Mouse (Mus musculus): ENCODE data around the gene Fbxo24. TPM values are rescaled to one million over a fixed set of nuclear protein-coding genes. Genes with fewer than 3 reads are reported as not detected.

The Fbxo24 gene
- under 1 TPM in 1 of 2 experiments, not detected in 1; 0.15 TPM for total RNA-seq (2021)
- long read RNA-seq, experiment 1 = 0 reads
- long read RNA-seq, experiment 2 = 0 reads

GRCm38 (mm10) chr5:137628498-137629305 is at the start of gene Fbxo24, which contains the start of the genes Lrch4 and Gm20605:
Fbxo24 (minus strand) TSS chr5:137629002.
Lrch4 (plus strand) TSS chr5:137629121.
Gm20605 (plus strand) TSS chr5:137629175.
- intact Hi-C loops (cut with DNase I) = no loop called here

GRCm38 (mm10) chr5:137677859-137678258 is 49.1 kb upstream of the Fbxo24 start:
- intact Hi-C loops (cut with DNase I) = no loop called here
- no peak for DNase-seq (ENCODE audit: low spot score in 2 of 2)

More at GRCm38 (mm10) chr5:137628498-137629305, at the start of gene Fbxo24, which contains the start of the genes Lrch4 and Gm20605:
- peak; percentile 99 to 100 for DNase-seq (ENCODE audit: low spot score in 2 of 2)

GRCm38 (mm10) chr5:137674786-137675185 is 46.0 kb upstream of the Fbxo24 start:
- intact Hi-C loops (cut with DNase I) = no loop called here
- no peak for DNase-seq (ENCODE audit: low spot score in 2 of 2)

- DNase-seq (ENCODE audit: low spot score in 2 of 2) = no peak
- intact Hi-C loops (cut with DNase I) = no loop called here
Measured at GRCm38 (mm10) chr5:137673015-137673414, 44.2 kb upstream of the Fbxo24 start.

GRCm38 (mm10) chr5:137672361-137672760 is 43.6 kb upstream of the Fbxo24 start:
- intact Hi-C loops (cut with DNase I) = no loop called here
- no peak for DNase-seq (ENCODE audit: low spot score in 2 of 2)

- intact Hi-C loops (cut with DNase I) = no loop called here
- peak; percentile 39 to 72 for DNase-seq (ENCODE audit: low spot score in 2 of 2)
Measured at GRCm38 (mm10) chr5:137671443-137672240, 42.8 kb upstream of the Fbxo24 start.

GRCm38 (mm10) chr5:137670240-137670639 is 41.4 kb upstream of the Fbxo24 start:
- DNase-seq (ENCODE audit: low spot score in 2 of 2) = peak in 1 of 2 experiments; percentile 2
- intact Hi-C loops (cut with DNase I) = no loop called here

- DNase-seq (ENCODE audit: low spot score in 2 of 2) = peak in 1 of 2 experiments; percentile 2
- intact Hi-C loops (cut with DNase I) = no loop called here
Measured at GRCm38 (mm10) chr5:137668971-137669370, 40.2 kb upstream of the Fbxo24 start.

GRCm38 (mm10) chr5:137663057-137663456 is 34.3 kb upstream of the Fbxo24 start:
- intact Hi-C loops (cut with DNase I) = no loop called here
- DNase-seq (ENCODE audit: low spot score in 2 of 2) = no peak

- intact Hi-C loops (cut with DNase I) = no loop called here
- DNase-seq (ENCODE audit: low spot score in 2 of 2) = peak in 1 of 2 experiments; percentile 49
Measured at GRCm38 (mm10) chr5:137660064-137660688, 31.4 kb upstream of the Fbxo24 start.

GRCm38 (mm10) chr5:137656977-137657376 is 28.2 kb upstream of the Fbxo24 start:
- intact Hi-C loops (cut with DNase I) = loop anchor here (5.0 kb wide), 1 partner anchor 90 kb away; the partner anchor contains the start of gene Tsc22d4
- peak; percentile 81 to 84 for DNase-seq (ENCODE audit: low spot score in 2 of 2)

GRCm38 (mm10) chr5:137654746-137655145 is 25.9 kb upstream of the Fbxo24 start:
- DNase-seq (ENCODE audit: low spot score in 2 of 2) = no peak
- intact Hi-C loops (cut with DNase I) = loop anchor here (5.0 kb wide), 2 partner anchors 67 to 93 kb away; partner anchors contain the start of gene Tsc22d4

GRCm38 (mm10) chr5:137653366-137653765 is 24.6 kb upstream of the Fbxo24 start:
- intact Hi-C loops (cut with DNase I) = loop anchor here (5.0 kb wide), 1 partner anchor 66 kb away; no protein-coding TSS in a partner anchor
- no peak for DNase-seq (ENCODE audit: low spot score in 2 of 2)

- DNase-seq (ENCODE audit: low spot score in 2 of 2) = peak; percentile 73 to 79
- intact Hi-C loops (cut with DNase I) = loop anchor here (5.0 kb wide), 1 partner anchor 65 kb away; no protein-coding TSS in a partner anchor
Measured at GRCm38 (mm10) chr5:137652474-137652873, 23.7 kb upstream of the Fbxo24 start.

GRCm38 (mm10) chr5:137649669-137650571 is 21.1 kb upstream of the Fbxo24 start:
- intact Hi-C loops (cut with DNase I) = loop anchor here (5.0 kb wide), 1 partner anchor 63 kb away; no protein-coding TSS in a partner anchor
- DNase-seq (ENCODE audit: low spot score in 2 of 2) = no peak

GRCm38 (mm10) chr5:137649251-137649650 is 20.4 kb upstream of the Fbxo24 start:
- no peak for DNase-seq (ENCODE audit: low spot score in 2 of 2)
- intact Hi-C loops (cut with DNase I) = no loop called here

- intact Hi-C loops (cut with DNase I) = no loop called here
- peak in 1 of 2 experiments; percentile 50 for DNase-seq (ENCODE audit: low spot score in 2 of 2)
Measured at GRCm38 (mm10) chr5:137647827-137648601, 19.2 kb upstream of the Fbxo24 start.

All from left cerebral cortex, postnatal 14 days (tissue).